Mouse (Mus musculus): ENCODE data around the gene Smpdl3b.

GRCm38 (mm10) chr4:132802171-132802637 lies 45.2 kb upstream of the Smpdl3b start:
- TF ChIP-seq CTCF (IDR thresholded peaks at IDR 0.05; ENCODE audit: low read depth, low read length): no peak
- no peak for TF ChIP-seq POLR2AphosphoS5 (IDR thresholded peaks at IDR 0.05; ENCODE audit: insufficient replicate concordance, low read depth, low read length)
- no peak for TF ChIP-seq TAL1 (conservative IDR thresholded peaks at IDR 0.05; ENCODE audit: low read depth, low read length)
